Mouse (Mus musculus) liver, adult 2 months (tissue): ENCODE measurements around the gene Gm21974. TPM values are rescaled to one million over a fixed set of nuclear protein-coding genes. Genes with fewer than 3 reads are reported as not detected.

Source experiments
- DNase-seq: peaks from one replicate; pipeline ENCODE4 v3.0.0-alpha.2; 2011; ENCODE audit warnings: low read depth, low spot score; ENCODE audit errors: extremely low read depth
- H3K27ac ChIP-seq: fragments of 200-500 bp; replicated peaks from 2 replicates; pipeline ENCODE4 v1.5.1; 2012; ENCODE audit warnings: low read depth, mild to moderate bottlenecking, control low read depth, inconsistent platforms, low read length; ENCODE audit not compliant: insufficient read depth
- H3K27me3 ChIP-seq: fragments of 200-500 bp; 2 replicates; pipeline ENCODE4 v1.6.1; 2012; ENCODE audit warnings: mild to moderate bottlenecking, moderate library complexity, low read length, inconsistent platforms; ENCODE audit not compliant: control insufficient read depth, insufficient read depth
- H3K36me3 ChIP-seq: fragments of 200-500 bp; 2 replicates; pipeline ENCODE4 v1.6.1; 2012; ENCODE audit warnings: low read length, inconsistent platforms; ENCODE audit not compliant: control insufficient read depth, insufficient read depth
- H3K4me1 ChIP-seq: fragments of 200-500 bp; 2 replicates; pipeline ENCODE4 v1.6.1; 2011; ENCODE audit warnings: low read length; ENCODE audit not compliant: control insufficient read depth, insufficient read depth
- H3K4me3 ChIP-seq: fragments of 200-500 bp; 2 replicates; pipeline ENCODE4 v1.5.1; 2011; ENCODE audit warnings: low read depth, mild to moderate bottlenecking, control low read depth, low read length, moderate library complexity; ENCODE audit not compliant: insufficient read depth
- H3K79me2 ChIP-seq: fragments of 200-500 bp; 2 replicates; pipeline ENCODE4 v1.6.1; 2012; ENCODE audit warnings: inconsistent platforms, mild to moderate bottlenecking, low read length, moderate library complexity; ENCODE audit not compliant: control insufficient read depth, insufficient read depth
- H3K9ac ChIP-seq: fragments of 200-500 bp; 2 replicates; pipeline ENCODE4 v1.6.1; 2012; ENCODE audit warnings: low read depth, mild to moderate bottlenecking, control low read depth, inconsistent platforms, low read length
- CTCF ChIP-seq: fragments of 200-500 bp; IDR thresholded peaks from 2 replicates; pipeline ENCODE4 v1.5.1; 2011; ENCODE audit warnings: low read depth, low read length, control low read depth
- POLR2A ChIP-seq: fragments of 200-500 bp; IDR thresholded peaks from 2 replicates; pipeline ENCODE4 v1.6.1; 2011; ENCODE audit warnings: low read length, control low read depth; ENCODE audit not compliant: insufficient read depth; ENCODE audit errors: extremely low read depth
- WGBS: fragments of 180-500 bp; shearing (Covaris S2); methylation state at CpG from one replicate; pipeline ENCODE4 v1.1.7; 2018; 5-methylcytosine and 5-hydroxymethylcytosine counted together
- polyA plus RNA-seq: library from polyadenylated mRNA; depleted of rRNA; stranded (reverse); fragments of >200 nt; gene quantifications from 2 replicates; pipeline ENCODE4 v1.2.3, GENCODE M21; 2012
- total RNA-seq: library from RNA; depleted of rRNA; stranded (reverse); fragments of >200 nt; gene quantifications from 2 replicates; pipeline ENCODE4 v1.2.3, GENCODE M21; 2014

The Gm21974 gene
- total and polyA plus RNA-seq, 2 experiments: not detected

- Histone ChIP-seq H3K9ac (peak overlapping the region; percentile 90), H3K79me2 (peaks cover 5% of the 10 kb centered on the region; the same call in 1 of the 2 replicates), H3K36me3 (peaks cover 16% of the 10 kb centered on the region), H3K27ac (peak overlapping the region; percentile 54), H3K4me1 (peaks cover 11% of the 10 kb centered on the region), H3K4me3 (peak overlapping the region; percentile 94), H3K27me3 (no peaks in the 10 kb centered on the region)
- DNase-seq: no peak
- TF ChIP-seq POLR2A (no peak), CTCF (no peak)
- WGBS: 6% methylated on average over 4 of the region's 4 CpGs
These were observed 17.7 kb upstream of the Gm21974 start for GRCm38 (mm10) chr7:127912938-127913337.

GRCm38 (mm10) chr7:127912190-127912871, 17.1 kb upstream of the Gm21974 start, which contains the start of gene Kat8:
Gene Kat8 (plus strand): TSS chr7:127912516.
- peak within 1 kb of the TSS; percentile 94 for H3K4me3 ChIP-seq
- peaks cover 5% of the 10 kb centered on the region; the same call in 1 of the 2 replicates for H3K79me2 ChIP-seq
- under 1% methylated on average over 40 of the region's 40 CpGs for WGBS
- H3K27me3 ChIP-seq: no peaks in the 10 kb centered on the region
- H3K27ac ChIP-seq: peak within 1 kb of the TSS; percentile 98
- TF ChIP-seq POLR2A: peak; percentile 78; the same call in 1 of the 2 replicates
- TF ChIP-seq CTCF: no peak
- DNase-seq: peak; percentile 89
- peaks cover 16% of the 10 kb centered on the region for H3K36me3 ChIP-seq
- H3K9ac ChIP-seq: peak within 1 kb of the TSS; percentile 92
- H3K4me1 ChIP-seq: peaks cover 11% of the 10 kb centered on the region

- DNase-seq: peak; percentile 86
- 28% methylated on average over 4 of the region's 4 CpGs for WGBS
- Histone ChIP-seq H3K9ac (no peak overlapping the region), H3K27ac (peak overlapping the region; percentile 19), H3K4me3 (no peak overlapping the region), H3K4me1 (peaks cover 11% of the 10 kb centered on the region), H3K36me3 (peaks cover 15% of the 10 kb centered on the region), H3K79me2 (peaks cover 8% of the 10 kb centered on the region; the same call in 1 of the 2 replicates), H3K27me3 (no peaks in the 10 kb centered on the region)
- no peak for TF ChIP-seq CTCF
- no peak for TF ChIP-seq POLR2A
These were observed 13.4 kb upstream of the Gm21974 start for GRCm38 (mm10) chr7:127908656-127909055.

DNA sequence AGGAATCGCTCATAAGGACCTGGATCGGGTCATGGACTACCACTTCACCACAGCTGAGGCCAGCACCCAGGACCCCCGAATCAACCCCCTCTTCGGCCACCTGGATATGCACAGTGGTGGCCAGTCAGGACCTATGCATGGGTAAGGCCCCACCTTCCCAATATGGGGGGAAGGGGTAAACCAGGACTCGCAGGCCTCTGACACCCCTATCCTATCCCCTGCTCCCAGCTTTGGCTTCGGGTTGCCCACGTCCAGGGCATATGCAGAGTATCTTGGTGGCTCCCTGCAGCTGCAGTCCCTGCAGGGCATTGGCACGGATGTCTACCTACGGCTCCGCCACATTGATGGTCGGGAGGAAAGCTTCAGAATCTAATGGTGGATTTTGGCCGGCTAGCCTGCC, 12.7 kb upstream of the Gm21974 start:
- WGBS: 99% methylated on average over 12 of the region's 12 CpGs
- H3K36me3 ChIP-seq: peaks cover 15% of the 10 kb centered on the region

GRCm38 (mm10) chr7:127903971-127904796, 8.9 kb upstream of the Gm21974 start, which contains the start of gene Bckdk:
Gene Bckdk (plus strand): TSS chr7:127904082.
- TF ChIP-seq POLR2A (peak; percentile 78), CTCF (0 out of 2 replicates have a peak, but pooled peaks have one; percentile 10)
- Histone ChIP-seq H3K27me3 (no peaks in the 10 kb centered on the region), H3K79me2 (peaks cover 3% of the 10 kb centered on the region; the same call in 1 of the 2 replicates), H3K36me3 (peaks cover 12% of the 10 kb centered on the region), H3K9ac (peak within 1 kb of the TSS; percentile 98), H3K4me1 (peaks cover 13% of the 10 kb centered on the region), H3K27ac (peak within 1 kb of the TSS; percentile 61), H3K4me3 (peak within 1 kb of the TSS; percentile 97)
- WGBS: 7% methylated on average over 38 of the region's 38 CpGs
- DNase-seq: peak; percentile 65

More for the DNA sequence above, 12.7 kb upstream of the Gm21974 start:
- no peak overlapping the region for H3K9ac ChIP-seq
- peaks cover 11% of the 10 kb centered on the region for H3K4me1 ChIP-seq
- no peaks in the 10 kb centered on the region for H3K27me3 ChIP-seq
- H3K27ac ChIP-seq: no peak overlapping the region
- H3K4me3 ChIP-seq: no peak overlapping the region
- H3K79me2 ChIP-seq: peaks cover 8% of the 10 kb centered on the region; the same call in 1 of the 2 replicates
- TF ChIP-seq POLR2A (no peak), CTCF (no peak)
- no peak for DNase-seq
